ENCODE assay signal across 8 mouse cellular contexts in genomic region chr2:33559752-33560151, GRCm38 (mm10).
A peak's percentile ranks its signal among the peaks of the same experiment; 100 is the strongest.
DNase-seq lines count a peak whose midpoint lies in the region; ATAC-seq and TF ChIP-seq lines count a peak whose summit lies in the region.

No protein-coding gene starts in this region.

- WGBS in thymus, adult 2 months, result 6% methylated on average over 6 of the region's 6 CpGs

- DNase-seq in cerebellum, postnatal 14 days, result peak; percentile 57 to 82
- DNase-seq in cerebellum, adult 9-11 months, result no peak
- DNase-seq in thymus, adult 2 months, result peak; percentile 57
- no peak for DNase-seq in thymus, adult 18-20 months
- peak; percentile 68 to 81 for DNase-seq in layer of hippocampus, postnatal 25 days (ENCODE audit: extremely low spot score in 1 of 2, low spot score in 1 of 2)
- DNase-seq in naive thymus-derived CD4-positive, alpha-beta T cell, adult 2 months (ENCODE audit: low read depth), result peak; percentile 43
- DNase-seq in thymus, postnatal 0 days (ENCODE audit: low spot score), result peak; percentile 45

- H3K36me3 ChIP-seq in thymus, adult 2 months (ENCODE audit: control insufficient read depth, insufficient read depth, low read length), result no peaks in the 10 kb centered on the region

- H3K27ac ChIP-seq in thymus, adult 2 months (ENCODE audit: control insufficient read depth, insufficient read depth, low read length), result no peak overlapping the region

- ATAC-seq in frontal cortex, adult (ENCODE audit: low TSS enrichment), result peak; percentile 69

- no peaks in the 10 kb centered on the region for H3K4me1 ChIP-seq in thymus, adult 2 months (replicated peaks; ENCODE audit: control insufficient read depth, insufficient read depth, low read length)

- no peaks in the 10 kb centered on the region for H3K27me3 ChIP-seq in thymus, adult 2 months (ENCODE audit: control insufficient read depth, insufficient read depth, low read length)

- TF ChIP-seq CTCF in thymus, adult 2 months (IDR thresholded peaks at IDR 0.05; ENCODE audit: borderline replicate concordance, control insufficient read depth, extremely low read depth, insufficient read depth, low read length, poor library complexity), result peak; percentile 77

- no peak overlapping the region for H3K4me3 ChIP-seq in thymus, adult 2 months (ENCODE audit: control insufficient read depth, insufficient read depth, low read length)

- TF ChIP-seq POLR2A in thymus, adult 2 months (IDR thresholded peaks at IDR 0.05; ENCODE audit: control insufficient read depth, extremely low read depth, insufficient read depth, low read length, poor library complexity), result no peak

Comparison
In these comparisons a context has a peak if more than half of its experiments do, and no peak if none do; other contexts are left out.
1. DNase-seq: peak in cerebellum, postnatal 14 days (2 of 2), thymus, adult 2 months (single experiment), layer of hippocampus, postnatal 25 days (2 of 2), naive thymus-derived CD4-positive, alpha-beta T cell, adult 2 months (single experiment) and thymus, postnatal 0 days (single experiment); none in cerebellum, adult 9-11 months (single experiment) and thymus, adult 18-20 months (0 of 2).